Mouse (Mus musculus) heart, embryonic 15.5 days (tissue): ENCODE measurements around the gene Dnajc6. TPM values are rescaled to one million over a fixed set of nuclear protein-coding genes. Genes with fewer than 3 reads are reported as not detected.

Experiments
- ATAC-seq: fragments of 200-750 bp; cut with Nextera tagmentation; replicated peaks from 2 replicates; pipeline ENCODE4 v1.8.0; 2017; ENCODE audit warnings: low read depth, moderate TSS enrichment; ENCODE audit not compliant: insufficient number of reproducible peaks, insufficient read depth, low FRiP score
- H3K27ac ChIP-seq: fragments of 300-500 bp; sonication (generic); 2 replicates; pipeline ENCODE4 v1.5.1; 2015; ENCODE audit warnings: mild to moderate bottlenecking, inconsistent platforms
- H3K27me3 ChIP-seq: fragments of 300-500 bp; sonication (generic); 2 replicates; pipeline ENCODE4 v1.6.1; 2015; ENCODE audit warnings: inconsistent platforms
- H3K36me3 ChIP-seq: fragments of 300-500 bp; sonication (generic); 2 replicates; pipeline ENCODE4 v1.6.1; 2015; ENCODE audit warnings: mild to moderate bottlenecking, inconsistent platforms
- H3K4me1 ChIP-seq: fragments of 300-500 bp; sonication (generic); replicated peaks from 2 replicates; pipeline ENCODE4 v1.6.1; 2015; ENCODE audit warnings: inconsistent platforms
- H3K4me2 ChIP-seq: fragments of 300-500 bp; sonication (generic); 2 replicates; pipeline ENCODE4 v1.6.1; 2015; ENCODE audit warnings: inconsistent platforms, mild to moderate bottlenecking, moderate library complexity
- H3K4me3 ChIP-seq: fragments of 300-500 bp; sonication (generic); 2 replicates; pipeline ENCODE4 v1.5.1; 2015; ENCODE audit warnings: mild to moderate bottlenecking, inconsistent platforms
- H3K9ac ChIP-seq: fragments of 300-500 bp; sonication (generic); 2 replicates; pipeline ENCODE4 v1.6.1; 2015; ENCODE audit warnings: mild to moderate bottlenecking, inconsistent platforms
- H3K9me3 ChIP-seq: fragments of 300-500 bp; sonication (generic); replicated peaks from 2 replicates; pipeline ENCODE4 v1.6.1; 2016; ENCODE audit warnings: inconsistent platforms
- WGBS: fragments of 180-500 bp; shearing (Covaris S2); methylation state at CpG from one replicate; pipeline ENCODE4 v1.1.7; 2015; ENCODE audit warnings: mixed read lengths; 5-methylcytosine and 5-hydroxymethylcytosine counted together
- polyA plus RNA-seq: library from polyadenylated mRNA; unstranded; fragments of >200 nt; fragmentation: Nextera tagmentation; extraction: Ambion mirVana; gene quantifications from 2 replicates; pipeline ENCODE4 v1.2.1, GENCODE M21; 2015

Gene Dnajc6
- polyA plus RNA-seq, 1 experiment from 2014 or later: 0.43 TPM

DNA sequence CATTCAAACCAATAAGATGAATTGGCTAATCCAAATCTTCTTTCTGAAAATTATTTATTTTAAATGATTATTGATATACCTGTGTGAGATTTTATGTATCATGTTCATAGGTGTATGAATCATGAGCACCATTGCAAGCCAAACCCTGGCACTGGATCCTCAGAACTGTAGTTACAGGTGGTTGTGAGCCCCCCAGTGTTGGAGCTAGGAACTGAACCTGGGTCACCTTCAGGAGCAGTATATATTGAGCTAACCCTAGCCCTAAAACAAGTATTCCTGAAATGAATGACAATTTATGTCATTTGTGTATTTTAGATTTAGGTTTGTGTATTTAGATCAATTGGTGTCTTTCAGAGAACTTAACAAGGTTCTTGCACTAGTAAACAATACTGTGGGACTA lies 105.3 kb downstream of the Dnajc6 start:
- ATAC-seq: no peak

GRCm38 (mm10) chr4:101603635-101604034 lies 107.2 kb downstream of the Dnajc6 start:
- H3K9me3 ChIP-seq: no peaks in the 10 kb centered on the region
- H3K27ac ChIP-seq: no peak overlapping the region
- no peak overlapping the region for H3K4me3 ChIP-seq
- no peak overlapping the region for H3K9ac ChIP-seq
- H3K36me3 ChIP-seq: no peaks in the 10 kb centered on the region
- H3K27me3 ChIP-seq: no peaks in the 10 kb centered on the region
- H3K4me2 ChIP-seq: no peak overlapping the region
- ATAC-seq: no peak
- H3K4me1 ChIP-seq: no peaks in the 10 kb centered on the region
- 51% methylated on average over 3 of the region's 3 CpGs for WGBS

More for the DNA sequence above, 105.3 kb downstream of the Dnajc6 start:
- no peaks in the 10 kb centered on the region for H3K4me1 ChIP-seq
- H3K4me2 ChIP-seq: no peak overlapping the region
- no peaks in the 10 kb centered on the region for H3K36me3 ChIP-seq
- H3K27me3 ChIP-seq: no peaks in the 10 kb centered on the region
- H3K9ac ChIP-seq: no peak overlapping the region
- no peak overlapping the region for H3K4me3 ChIP-seq
- no peak overlapping the region for H3K27ac ChIP-seq
- no peaks in the 10 kb centered on the region for H3K9me3 ChIP-seq

DNA sequence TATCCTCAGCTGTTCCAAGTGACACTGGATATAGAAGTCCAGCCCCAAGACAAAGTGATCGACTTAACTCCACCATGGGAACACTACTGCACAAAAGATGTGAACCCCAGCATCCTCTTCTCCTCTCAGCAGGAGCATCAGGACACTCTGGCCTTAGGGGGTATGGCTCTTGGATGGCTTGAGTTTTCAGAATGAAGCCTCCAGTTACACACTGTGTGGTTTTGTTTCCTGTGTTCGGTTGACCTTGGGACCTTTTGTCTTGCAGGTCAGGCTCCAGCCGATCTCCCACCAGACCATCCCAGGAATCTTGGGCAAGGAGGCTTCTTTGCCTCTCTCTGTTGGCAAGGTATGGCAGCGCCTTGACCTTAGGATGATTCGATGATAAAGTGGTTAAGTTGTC lies 120.1 kb downstream of the Dnajc6 start:
- WGBS: 81% methylated on average over 5 of the region's 5 CpGs
- no peak for ATAC-seq
- no peak overlapping the region for H3K9ac ChIP-seq

DNA sequence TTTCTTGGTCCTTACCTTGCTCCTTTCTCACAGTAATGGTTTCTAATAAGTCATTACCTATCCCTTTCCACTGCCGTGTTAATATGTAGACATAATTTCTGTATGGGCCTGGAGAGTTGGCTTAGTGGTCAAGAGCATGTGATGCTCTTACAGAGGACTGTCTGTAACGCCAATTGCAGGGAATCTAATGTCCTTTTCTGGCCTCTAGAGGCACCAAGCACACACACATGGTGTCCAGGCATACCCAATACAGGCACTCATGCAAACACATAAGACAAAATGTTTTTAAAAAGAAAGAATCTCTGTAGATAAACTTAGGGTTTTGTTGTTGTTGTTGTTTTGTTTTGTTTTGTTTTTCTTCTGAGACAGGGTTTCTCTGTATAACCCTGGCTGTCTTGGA lies 121.3 kb downstream of the Dnajc6 start:
- Histone ChIP-seq H3K4me3 (no peak overlapping the region), H3K4me1 (no peaks in the 10 kb centered on the region), H3K4me2 (no peak overlapping the region), H3K27me3 (no peaks in the 10 kb centered on the region), H3K36me3 (no peaks in the 10 kb centered on the region), H3K9ac (no peak overlapping the region), H3K9me3 (no peaks in the 10 kb centered on the region), H3K27ac (no peak overlapping the region)
- 61% methylated on average over 2 of the region's 2 CpGs for WGBS
- no peak for ATAC-seq

More for the DNA sequence above, 120.1 kb downstream of the Dnajc6 start:
- H3K4me2 ChIP-seq: no peak overlapping the region
- H3K27ac ChIP-seq: no peak overlapping the region
- H3K27me3 ChIP-seq: no peaks in the 10 kb centered on the region
- no peak overlapping the region for H3K4me3 ChIP-seq
- no peaks in the 10 kb centered on the region for H3K9me3 ChIP-seq
- H3K4me1 ChIP-seq: no peaks in the 10 kb centered on the region
- H3K36me3 ChIP-seq: no peaks in the 10 kb centered on the region

DNA sequence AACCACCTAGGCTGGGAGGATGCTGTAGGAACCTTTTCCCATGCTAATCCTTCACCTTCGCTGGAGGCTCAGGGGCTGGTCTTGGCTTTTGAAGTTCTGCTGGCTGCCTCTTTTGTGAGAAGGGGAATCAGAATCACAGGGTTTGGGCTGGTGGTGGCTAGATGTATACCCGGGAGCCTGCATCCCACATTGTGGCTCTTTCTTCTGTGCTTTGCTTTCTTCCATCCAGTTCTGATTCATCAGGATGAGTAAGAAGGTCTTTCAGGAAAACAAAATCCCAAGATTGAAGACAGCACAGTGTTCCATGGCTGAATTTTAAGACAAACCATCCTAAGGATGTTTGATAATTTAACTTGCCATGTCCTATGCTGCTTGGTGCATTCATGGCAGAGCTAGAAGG lies 123.8 kb downstream of the Dnajc6 start:
- no peaks in the 10 kb centered on the region for H3K36me3 ChIP-seq
- no peak overlapping the region for H3K9ac ChIP-seq
- H3K9me3 ChIP-seq: no peaks in the 10 kb centered on the region
- H3K4me2 ChIP-seq: no peak overlapping the region
- H3K27ac ChIP-seq: no peak overlapping the region
- no peaks in the 10 kb centered on the region for H3K27me3 ChIP-seq
- 57% methylated on average over 2 of the region's 2 CpGs for WGBS
- H3K4me1 ChIP-seq: no peaks in the 10 kb centered on the region
- ATAC-seq: no peak
- no peak overlapping the region for H3K4me3 ChIP-seq

GRCm38 (mm10) chr4:101621241-101621640 lies 124.8 kb downstream of the Dnajc6 start:
- no peak overlapping the region for H3K27ac ChIP-seq
- no peaks in the 10 kb centered on the region for H3K9me3 ChIP-seq
- H3K4me3 ChIP-seq: no peak overlapping the region
- H3K9ac ChIP-seq: no peak overlapping the region
- H3K4me2 ChIP-seq: no peak overlapping the region
- no peak for ATAC-seq
- 81% methylated on average over 5 of the region's 5 CpGs for WGBS
- H3K27me3 ChIP-seq: no peaks in the 10 kb centered on the region
- no peaks in the 10 kb centered on the region for H3K4me1 ChIP-seq
- no peaks in the 10 kb centered on the region for H3K36me3 ChIP-seq

DNA sequence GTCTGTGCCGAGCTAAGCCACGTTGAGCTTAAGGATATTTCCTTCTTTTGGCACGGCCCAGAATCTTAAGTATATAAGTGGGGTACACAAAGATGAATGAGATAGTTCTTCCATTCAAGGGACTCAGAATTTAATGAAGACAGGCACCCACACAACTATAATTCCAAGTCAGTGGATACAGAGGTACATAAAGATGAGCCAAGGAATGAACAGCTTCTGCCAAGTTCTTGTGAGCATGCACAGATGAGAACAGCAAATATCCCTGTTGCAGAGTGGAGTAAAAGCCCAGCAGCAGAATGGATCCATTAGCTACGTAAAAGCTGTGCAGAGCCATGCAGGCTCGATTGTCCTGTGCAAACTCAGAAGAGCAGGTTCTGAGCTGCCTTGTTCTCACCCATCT lies 128.8 kb downstream of the Dnajc6 start:
- WGBS: 77% methylated on average over 5 of the region's 5 CpGs
- Histone ChIP-seq H3K27me3 (no peaks in the 10 kb centered on the region), H3K9me3 (no peaks in the 10 kb centered on the region), H3K4me2 (no peak overlapping the region), H3K4me1 (no peaks in the 10 kb centered on the region), H3K27ac (no peak overlapping the region), H3K4me3 (no peak overlapping the region), H3K36me3 (no peaks in the 10 kb centered on the region), H3K9ac (no peak overlapping the region)
- no peak for ATAC-seq

GRCm38 (mm10) chr4:101635596-101635995 lies 139.1 kb downstream of the Dnajc6 start:
- Histone ChIP-seq H3K4me2 (no peak overlapping the region), H3K9ac (no peak overlapping the region), H3K27me3 (no peaks in the 10 kb centered on the region), H3K4me1 (no peaks in the 10 kb centered on the region), H3K27ac (no peak overlapping the region), H3K9me3 (no peaks in the 10 kb centered on the region), H3K36me3 (no peaks in the 10 kb centered on the region), H3K4me3 (no peak overlapping the region)
- no peak for ATAC-seq
- 54% methylated on average over 2 of the region's 2 CpGs for WGBS

DNA sequence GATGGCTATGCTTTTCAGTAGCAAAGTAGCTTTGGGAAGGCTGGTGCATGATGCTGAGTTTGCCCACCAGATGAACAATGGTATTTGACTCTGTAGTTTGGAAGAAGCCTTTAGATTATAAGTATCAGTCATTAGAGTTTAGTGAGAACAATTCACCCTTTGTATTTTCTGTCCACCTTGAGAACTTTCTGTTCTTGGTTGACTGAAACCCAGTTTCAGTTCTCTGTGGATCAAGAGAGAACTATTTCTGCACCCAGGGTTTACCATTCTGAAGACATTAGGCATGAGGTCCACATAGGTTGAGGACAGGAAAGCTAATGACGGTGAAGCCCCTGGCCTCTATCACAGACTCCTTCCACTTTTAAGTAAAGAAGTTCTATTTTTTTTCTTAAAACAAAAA lies 141.0 kb downstream of the Dnajc6 start:
- no peaks in the 10 kb centered on the region for H3K4me1 ChIP-seq
- H3K9me3 ChIP-seq: no peaks in the 10 kb centered on the region
- H3K9ac ChIP-seq: no peak overlapping the region
- H3K36me3 ChIP-seq: no peaks in the 10 kb centered on the region
- H3K27me3 ChIP-seq: no peaks in the 10 kb centered on the region
- WGBS: 87% methylated on average over 1 of the region's 1 CpGs
- ATAC-seq: no peak
- no peak overlapping the region for H3K4me2 ChIP-seq
- no peak overlapping the region for H3K4me3 ChIP-seq
- H3K27ac ChIP-seq: no peak overlapping the region

DNA sequence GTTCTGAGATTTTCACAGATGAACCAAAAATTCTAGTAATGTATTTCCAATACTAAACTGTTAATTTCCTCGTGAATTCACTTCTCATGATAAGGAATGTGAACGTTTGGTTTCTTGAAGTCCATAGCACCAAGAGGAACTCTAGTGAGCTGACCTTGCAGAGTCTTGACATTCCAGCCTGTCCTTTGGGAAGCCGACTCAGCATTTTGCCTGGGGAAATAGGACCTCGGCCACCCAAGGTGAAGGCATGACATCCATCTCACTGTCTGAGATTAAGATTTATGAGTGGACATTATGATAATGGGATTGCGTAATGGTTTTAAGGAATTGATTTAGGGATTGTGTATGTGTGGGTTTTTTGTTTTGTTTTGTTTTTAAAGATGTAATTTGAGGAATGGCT lies 144.2 kb downstream of the Dnajc6 start:
- no peak overlapping the region for H3K4me3 ChIP-seq
- H3K36me3 ChIP-seq: no peaks in the 10 kb centered on the region
- no peak overlapping the region for H3K9ac ChIP-seq
- H3K4me1 ChIP-seq: no peaks in the 10 kb centered on the region
- WGBS: 63% methylated on average over 5 of the region's 5 CpGs
- no peak overlapping the region for H3K4me2 ChIP-seq
- no peaks in the 10 kb centered on the region for H3K27me3 ChIP-seq
- H3K9me3 ChIP-seq: no peaks in the 10 kb centered on the region
- no peak for ATAC-seq
- H3K27ac ChIP-seq: no peak overlapping the region

DNA sequence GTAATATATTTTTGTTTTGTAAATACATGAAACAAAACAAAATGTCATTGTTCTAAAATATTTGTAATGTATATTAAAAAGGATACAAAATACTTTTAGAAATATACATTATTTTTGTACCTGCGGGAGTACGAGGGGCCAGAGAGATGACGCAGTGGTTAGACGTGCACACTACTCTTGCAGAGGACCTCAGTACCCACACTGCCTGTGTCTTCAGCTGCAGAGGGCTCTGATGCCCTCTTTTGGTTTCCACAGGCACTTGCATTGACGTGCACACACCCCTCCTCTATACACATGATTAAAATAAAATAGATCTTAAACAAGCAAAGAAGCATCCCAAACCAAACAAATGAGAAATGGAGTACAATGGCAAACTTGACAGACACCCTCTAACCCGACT lies 146.3 kb downstream of the Dnajc6 start:
- WGBS: 80% methylated on average over 6 of the region's 6 CpGs
- no peaks in the 10 kb centered on the region for H3K9me3 ChIP-seq
- H3K36me3 ChIP-seq: no peaks in the 10 kb centered on the region
- H3K4me1 ChIP-seq: peaks cover 4% of the 10 kb centered on the region; the same call in 1 of the 2 replicates
- no peak overlapping the region for H3K9ac ChIP-seq
- H3K27ac ChIP-seq: no peak overlapping the region
- H3K4me3 ChIP-seq: no peak overlapping the region
- H3K27me3 ChIP-seq: no peaks in the 10 kb centered on the region
- ATAC-seq: no peak
- H3K4me2 ChIP-seq: no peak overlapping the region

DNA sequence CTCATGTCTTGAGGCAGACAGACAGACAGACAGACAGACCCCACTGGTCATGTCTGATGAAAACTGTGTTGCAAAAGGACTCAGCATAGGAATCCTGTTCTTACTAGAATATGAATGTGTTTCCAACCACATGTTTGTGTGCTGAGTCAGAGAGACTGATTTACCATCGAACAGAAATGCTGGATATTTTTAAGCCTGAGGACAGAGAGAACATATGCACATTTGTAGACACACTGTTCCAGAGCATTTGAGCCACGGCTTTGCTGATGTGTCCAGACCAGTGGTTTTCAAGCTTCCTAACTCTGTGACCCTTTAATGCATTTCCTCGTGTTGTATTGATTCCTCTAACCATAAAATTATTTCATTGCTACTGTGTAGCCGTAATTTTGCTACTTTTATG lies 146.8 kb downstream of the Dnajc6 start:
- no peak overlapping the region for H3K4me2 ChIP-seq
- ATAC-seq: no peak
- 56% methylated on average over 4 of the region's 4 CpGs for WGBS
- no peak overlapping the region for H3K27ac ChIP-seq
- no peak overlapping the region for H3K4me3 ChIP-seq
- no peaks in the 10 kb centered on the region for H3K9me3 ChIP-seq
- H3K36me3 ChIP-seq: no peaks in the 10 kb centered on the region
- H3K9ac ChIP-seq: no peak overlapping the region
- peaks cover 6% of the 10 kb centered on the region for H3K4me1 ChIP-seq
- H3K27me3 ChIP-seq: no peaks in the 10 kb centered on the region

DNA sequence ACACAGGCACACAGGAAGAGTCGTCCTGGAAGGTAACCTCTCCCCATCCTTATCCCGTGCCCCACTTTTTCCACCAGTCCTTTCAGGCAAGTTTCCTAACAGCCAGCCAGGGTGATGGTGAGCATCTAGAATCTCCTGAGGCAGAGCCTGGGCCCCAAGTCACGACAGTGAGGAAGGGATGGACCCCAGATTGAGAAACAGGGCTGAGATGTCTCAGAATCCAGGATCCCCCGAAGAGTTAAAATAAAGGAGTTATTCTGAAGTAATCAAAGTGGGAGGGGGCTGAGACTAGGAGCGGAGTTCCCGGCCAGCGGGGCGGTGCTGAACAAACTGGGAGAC lies 150.4 kb downstream of the Dnajc6 start:
- peak overlapping the region; percentile 91 for H3K4me3 ChIP-seq
- WGBS: 1% methylated on average over 8 of the region's 8 CpGs
- H3K9me3 ChIP-seq: no peaks in the 10 kb centered on the region
- H3K4me2 ChIP-seq: peak overlapping the region; percentile 72
- peaks cover 19% of the 10 kb centered on the region for H3K4me1 ChIP-seq
- H3K27me3 ChIP-seq: no peaks in the 10 kb centered on the region
- no peak for ATAC-seq
- H3K27ac ChIP-seq: peak overlapping the region; percentile 79
- H3K9ac ChIP-seq: peak overlapping the region; percentile 54; the same call in 1 of the 2 replicates
- H3K36me3 ChIP-seq: no peaks in the 10 kb centered on the region
